8 mouse cellular contexts compared by ENCODE assay signal in genomic region chr8:123255170-123255569, GRCm38 (mm10). TPM values are rescaled to one million over a fixed set of nuclear protein-coding genes. Genes with fewer than 3 reads are reported as not detected.
A peak's percentile ranks its signal among the peaks of the same experiment; 100 is the strongest.
DNase-seq lines count a peak whose midpoint lies in the region; ATAC-seq and TF ChIP-seq lines count a peak whose summit lies in the region.

No protein-coding gene starts in this region.

- H3K79me2 ChIP-seq in myocyte (ENCODE audit: control insufficient read depth, insufficient read depth) = peaks cover 23% of the 10 kb centered on the region

- no peaks in the 10 kb centered on the region for H3K9me3 ChIP-seq in kidney, embryonic 14.5 days (ENCODE audit: control insufficient read depth, low read length)
- no peaks in the 10 kb centered on the region for H3K9me3 ChIP-seq in intestine, embryonic 15.5 days

- 69% methylated on average over 6 of the region's 6 CpGs for WGBS in kidney, embryonic 14.5 days
- 71% methylated on average over 6 of the region's 6 CpGs for WGBS in intestine, embryonic 15.5 days

- TF ChIP-seq POLR2A in brain, embryonic 14.5 days (IDR thresholded peaks at IDR 0.05; ENCODE audit: borderline replicate concordance, extremely low read depth, insufficient read depth, insufficient read length, poor library complexity, severe bottlenecking) = no peak
- no peak for TF ChIP-seq POLR2A in myocyte (IDR thresholded peaks at IDR 0.05; ENCODE audit: insufficient read length, low read depth)

- peak overlapping the region; percentile 95 for H3K4me2 ChIP-seq in kidney, embryonic 14.5 days (replicated peaks; ENCODE audit: low read depth, low read length)
- peak overlapping the region; percentile 90 for H3K4me2 ChIP-seq in intestine, embryonic 15.5 days (replicated peaks)
- H3K4me2 ChIP-seq in myocyte (ENCODE audit: low read depth) = peak overlapping the region; percentile 77

- peaks cover 51% of the 10 kb centered on the region for H3K36me3 ChIP-seq in kidney, embryonic 14.5 days (ENCODE audit: control insufficient read depth, insufficient read depth, low read length)
- peaks cover 34% of the 10 kb centered on the region for H3K36me3 ChIP-seq in intestine, embryonic 15.5 days
- peaks cover 9% of the 10 kb centered on the region for H3K36me3 ChIP-seq in myocyte (ENCODE audit: control insufficient read depth, insufficient read depth)

- H3ac ChIP-seq in myocyte (ENCODE audit: control insufficient read depth, insufficient read length) = peak overlapping the region; percentile 60

- no peaks in the 10 kb centered on the region for H3K27me3 ChIP-seq in kidney, embryonic 14.5 days (ENCODE audit: control insufficient read depth, insufficient read depth, low read length)
- no peaks in the 10 kb centered on the region for H3K27me3 ChIP-seq in intestine, embryonic 15.5 days (replicated peaks)
- H3K27me3 ChIP-seq in myocyte (ENCODE audit: control insufficient read depth, insufficient read depth, insufficient read length) = no peaks in the 10 kb centered on the region

- H3K4me3 ChIP-seq in kidney, embryonic 14.5 days (ENCODE audit: low read length) = peak overlapping the region; percentile 98
- peak overlapping the region; percentile 96 for H3K4me3 ChIP-seq in intestine, embryonic 15.5 days (replicated peaks)
- peak overlapping the region; percentile 58 for H3K4me3 ChIP-seq in myocyte

- TF ChIP-seq CTCF in brain, embryonic 14.5 days (IDR thresholded peaks at IDR 0.05; ENCODE audit: borderline replicate concordance, extremely low read depth, insufficient read depth, insufficient read length) = peak; percentile 5; the same call in 1 of the 2 replicates

- no peak for ATAC-seq in kidney, embryonic 14.5 days (ENCODE audit: low FRiP score, low TSS enrichment)
- ATAC-seq in intestine, embryonic 15.5 days = no peak
- ATAC-seq in monocyte, adult 5-6 weeks (replicated peaks; ENCODE audit: insufficient number of reproducible peaks, low FRiP score, low TSS enrichment, poor library complexity, severe bottlenecking) = no peak

- H3K9ac ChIP-seq in kidney, embryonic 14.5 days (ENCODE audit: low read depth, low read length) = peak overlapping the region; percentile 96; the same call in 1 of the 2 replicates
- H3K9ac ChIP-seq in intestine, embryonic 15.5 days = peak overlapping the region; percentile 96

- peaks cover 19% of the 10 kb centered on the region for H3K4me1 ChIP-seq in kidney, embryonic 14.5 days (ENCODE audit: control insufficient read depth, insufficient read depth, low read length)
- H3K4me1 ChIP-seq in intestine, embryonic 15.5 days (replicated peaks) = peaks cover 15% of the 10 kb centered on the region

- H3K27ac ChIP-seq in kidney, embryonic 14.5 days (ENCODE audit: low read depth, low read length) = no peak overlapping the region
- H3K27ac ChIP-seq in intestine, embryonic 15.5 days = no peak overlapping the region

- no peak for DNase-seq in kidney, adult 9 months
- DNase-seq in brain, embryonic 14.5 days (ENCODE audit: low read depth) = no peak
- DNase-seq in natural killer cell, adult 2 months (ENCODE audit: low spot score in 2 of 2) = no peak
- DNase-seq in adrenal gland, postnatal 36 days = no peak

TF ChIP-seq in myocyte, 11 proteins besides CTCF, POLR2A, EP300 and RAD21:
- no peak for TF ChIP-seq MAX (IDR thresholded peaks at IDR 0.05; ENCODE audit: low read depth)
- TF ChIP-seq SRF (IDR thresholded peaks at IDR 0.05; ENCODE audit: control insufficient read depth, insufficient read length, low read depth) = no peak
- TF ChIP-seq TCF3 (IDR thresholded peaks at IDR 0.05; ENCODE audit: insufficient read length, low read depth) = no peak
- TF ChIP-seq MYOG (IDR thresholded peaks at IDR 0.05; ENCODE audit: control insufficient read depth in 1 of 3, insufficient read depth in 1 of 3, insufficient read length in 2 of 3, low read depth in 2 of 3) = no peak
- no peak for TF ChIP-seq CEBPB (IDR thresholded peaks at IDR 0.05; ENCODE audit: insufficient read depth, poor library complexity, severe bottlenecking)
- no peak for TF ChIP-seq REST (IDR thresholded peaks at IDR 0.05; ENCODE audit: insufficient read depth, insufficient read length)
- TF ChIP-seq TCF12 (IDR thresholded peaks at IDR 0.05; ENCODE audit: insufficient read depth, poor library complexity, severe bottlenecking) = no peak
- TF ChIP-seq USF1 (IDR thresholded peaks at IDR 0.05; ENCODE audit: low read depth) = no peak
- TF ChIP-seq MYOD1 (IDR thresholded peaks at IDR 0.05; ENCODE audit: control insufficient read depth in 1 of 3, insufficient read length in 2 of 3, low read depth in 2 of 3) = no peak
- TF ChIP-seq E2F4 (IDR thresholded peaks at IDR 0.05; ENCODE audit: insufficient read depth) = no peak
- TF ChIP-seq POLR2AphosphoS2 (IDR thresholded peaks at IDR 0.05; ENCODE audit: insufficient read length, low read depth) = no peak

RNA-seq across cellular contexts. Expression of gene Vps9d1, which starts 1.0 kb away (rescaled TPM):
- polyA plus RNA-seq in kidney, embryonic 14.5 days (2014; fragmentation: Nextera tagmentation; extraction: Ambion mirVana) = 18.0 and 25.9 TPM in 2 replicates
- polyA plus RNA-seq in brain, embryonic 14.5 days (2012; rRNA removed) = 130 and 175 TPM in 2 replicates
- 15.3 and 18.4 TPM in 2 replicates for polyA plus RNA-seq in intestine, embryonic 15.5 days (2015; fragmentation: Nextera tagmentation; extraction: Ambion mirVana)
- 12.7 TPM for polyA plus RNA-seq in myocyte (2012; fragmentation: generic; extraction: Trizol)
- total RNA-seq in monocyte, adult 5-6 weeks (2017) = 28.2 to 59.4 TPM (median 54.9 TPM) in 3 replicates
- 10 to 100 TPM; 21.1 to 28.1 TPM for total RNA-seq in adrenal gland, postnatal 36 days (2021)

RNA-seq across cellular contexts. Expression of gene Zfp276, which starts 1.2 kb away (rescaled TPM):
- polyA plus RNA-seq in kidney, embryonic 14.5 days (2014; fragmentation: Nextera tagmentation; extraction: Ambion mirVana) = 17.2 and 20.4 TPM in 2 replicates
- polyA plus RNA-seq in brain, embryonic 14.5 days (2012; rRNA removed) = 39.1 and 40.8 TPM in 2 replicates
- polyA plus RNA-seq in intestine, embryonic 15.5 days (2015; fragmentation: Nextera tagmentation; extraction: Ambion mirVana) = 18.2 and 18.4 TPM in 2 replicates
- polyA plus RNA-seq in myocyte (2012; fragmentation: generic; extraction: Trizol) = 12.1 TPM
- total RNA-seq in monocyte, adult 5-6 weeks (2017) = 17.2 to 28.0 TPM (median 25.4 TPM) in 3 replicates
- total RNA-seq in adrenal gland, postnatal 36 days (2021) = 10 to 100 TPM; 19.4 to 27.9 TPM

RNA-seq across cellular contexts. Expression of gene Spata2l, which starts 19.1 kb away (rescaled TPM):
- polyA plus RNA-seq in kidney, embryonic 14.5 days (2014; fragmentation: Nextera tagmentation; extraction: Ambion mirVana) = 2.2 and 3.2 TPM in 2 replicates
- 3.2 and 3.9 TPM in 2 replicates for polyA plus RNA-seq in brain, embryonic 14.5 days (2012; rRNA removed)
- 5.4 and 5.5 TPM in 2 replicates for polyA plus RNA-seq in intestine, embryonic 15.5 days (2015; fragmentation: Nextera tagmentation; extraction: Ambion mirVana)
- polyA plus RNA-seq in myocyte (2012; fragmentation: generic; extraction: Trizol) = 1.1 TPM
- 0.85 to 3.6 TPM (median 0.95 TPM) in 3 replicates for total RNA-seq in monocyte, adult 5-6 weeks (2017)
- total RNA-seq in adrenal gland, postnatal 36 days (2021) = 10 to 100 TPM; 16.8 to 21.4 TPM

RNA-seq across cellular contexts. Expression of gene Cdk10, which starts 30.5 kb away (rescaled TPM):
- polyA plus RNA-seq in kidney, embryonic 14.5 days (2014; fragmentation: Nextera tagmentation; extraction: Ambion mirVana) = 33.5 and 36.4 TPM in 2 replicates
- 102 and 136 TPM in 2 replicates for polyA plus RNA-seq in brain, embryonic 14.5 days (2012; rRNA removed)
- 24.2 and 25.4 TPM in 2 replicates for polyA plus RNA-seq in intestine, embryonic 15.5 days (2015; fragmentation: Nextera tagmentation; extraction: Ambion mirVana)
- polyA plus RNA-seq in myocyte (2012; fragmentation: generic; extraction: Trizol) = 31.0 TPM
- 25.8 to 42.8 TPM (median 39.1 TPM) in 3 replicates for total RNA-seq in monocyte, adult 5-6 weeks (2017)
- total RNA-seq in adrenal gland, postnatal 36 days (2021) = 10 to 100 TPM; 49.0 to 58.6 TPM

RNA-seq across cellular contexts. Expression of gene Spata33, which starts 42.5 kb away (rescaled TPM):
- 5.1 and 5.8 TPM in 2 replicates for polyA plus RNA-seq in kidney, embryonic 14.5 days (2014; fragmentation: Nextera tagmentation; extraction: Ambion mirVana)
- 6.8 TPM in 2 replicates for polyA plus RNA-seq in brain, embryonic 14.5 days (2012; rRNA removed)
- polyA plus RNA-seq in intestine, embryonic 15.5 days (2015; fragmentation: Nextera tagmentation; extraction: Ambion mirVana) = 1.8 and 2.3 TPM in 2 replicates
- 2.5 TPM for polyA plus RNA-seq in myocyte (2012; fragmentation: generic; extraction: Trizol)
- total RNA-seq in monocyte, adult 5-6 weeks (2017) = not detected in 3 replicates
- total RNA-seq in adrenal gland, postnatal 36 days (2021) = 1 to 10 TPM; 2.9 to 3.7 TPM
